24 mouse cellular contexts compared by ENCODE assay signal in the genomic region with DNA sequence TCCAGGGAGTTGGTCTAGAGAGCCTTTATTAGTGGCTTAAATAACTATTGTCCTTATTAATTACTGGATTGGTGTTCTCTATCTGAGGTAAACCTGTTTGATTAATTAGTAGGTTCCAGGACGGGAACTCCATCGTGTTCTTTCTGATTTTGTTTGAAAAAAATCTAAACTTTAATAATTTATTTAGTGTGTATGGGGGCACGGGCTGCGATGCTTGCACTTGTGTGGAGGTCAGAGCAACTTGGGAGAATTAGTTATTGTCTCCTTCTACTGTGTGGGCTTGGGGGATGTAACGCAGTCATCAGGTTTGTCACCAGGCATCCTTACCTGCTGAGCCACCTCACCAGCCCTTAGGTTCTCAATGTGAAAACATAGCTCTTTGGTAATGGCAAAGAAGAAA.
"Had no signal": no experiment of that assay in that cellular context is flagged by ENCODE, and none has a peak within 500 bp of the region (broad histone marks: within the 10 kb centered on the region; RNA-seq: fewer than 3 reads in every experiment).

No protein-coding gene starts in this region.

- H3K4me3 ChIP-seq: heart, embryonic 10.5 days; heart, embryonic 12.5 days; kidney, embryonic 15.5 days; limb, embryonic 13.5 days; liver, embryonic 12.5 days had no signal

- ATAC-seq: hindbrain, postnatal 0 days; intestine, embryonic 16.5 days; liver, embryonic 12.5 days had no signal

- H3K4me2 ChIP-seq: liver, embryonic 12.5 days had no signal

- H3K27ac ChIP-seq: heart, embryonic 10.5 days; kidney, embryonic 15.5 days; kidney, postnatal 0 days; limb, embryonic 13.5 days; limb, embryonic 15.5 days; liver, embryonic 12.5 days; liver, embryonic 14.5 days had no signal

- H3K9ac ChIP-seq: heart, embryonic 12.5 days; kidney, embryonic 15.5 days; limb, embryonic 13.5 days; limb, embryonic 15.5 days; liver, embryonic 12.5 days; liver, embryonic 14.5 days had no signal

- DNase-seq: gastrocnemius, postnatal 14 days; gastrocnemius, postnatal 36 days; heart, adult 18-20 months; heart, postnatal 10 days; heart, postnatal 36 days; kidney, adult 11 months; kidney, adult 2 months; kidney, adult 9 months; kidney, postnatal 14 days; kidney, postnatal 36 days; layer of hippocampus, adult 9-11 months; layer of hippocampus, postnatal 36 days; left cerebral cortex, postnatal 4 days had no signal

- H3K36me3 ChIP-seq: heart, embryonic 10.5 days; heart, embryonic 12.5 days; hindbrain, embryonic 13.5 days; kidney, embryonic 15.5 days; limb, embryonic 13.5 days; limb, embryonic 15.5 days; liver, embryonic 12.5 days had no signal

- H3K9me3 ChIP-seq: heart, embryonic 10.5 days; heart, embryonic 12.5 days; hindbrain, embryonic 13.5 days; kidney, embryonic 15.5 days; limb, embryonic 13.5 days; limb, embryonic 15.5 days; liver, embryonic 12.5 days had no signal
